Mouse (Mus musculus) thymus, postnatal 10 days (tissue): ENCODE results near the gene Ctc1.
"Not testable (repeated sequence)": the region's sequence is repeated elsewhere in the genome, so short reads cannot be mapped to it uniquely, and the experiment has no call there.

Experiments
- DNase-seq, 2 experiments: peaks; one replicate each; pipeline ENCODE4 v3.0.0; 2021; ENCODE audit warnings: low spot score in 2 of 2

Gene Ctc1

GRCm38 (mm10) chr11:69015644-69016441 is at the start of gene Ctc1:
TSS of gene Ctc1 (plus strand) at chr11:69015911.
- peak; percentile 86 to 87 for DNase-seq

GRCm38 (mm10) chr11:68966554-68966953 is 49.2 kb upstream of the Ctc1 start:
- DNase-seq: no peak

GRCm38 (mm10) chr11:68967337-68968282 is 48.1 kb upstream of the Ctc1 start, which contains the start of gene Slc25a35:
TSS of gene Slc25a35 (plus strand) at chr11:68968131.
- DNase-seq: peak; percentile 86 to 87

- no peak for DNase-seq
Measured at GRCm38 (mm10) chr11:68968752-68969151, 47.0 kb upstream of the Ctc1 start.

GRCm38 (mm10) chr11:68970232-68970631 is 45.5 kb upstream of the Ctc1 start:
- no peak for DNase-seq

- DNase-seq: peak; percentile 58 to 68
Measured at GRCm38 (mm10) chr11:68973250-68974058, 42.3 kb upstream of the Ctc1 start.

- DNase-seq: no peak
Measured at GRCm38 (mm10) chr11:68974059-68974450, 41.7 kb upstream of the Ctc1 start.

GRCm38 (mm10) chr11:68975085-68975484 is 40.6 kb upstream of the Ctc1 start, which contains the start of gene Rangrf:
TSS of gene Rangrf (minus strand) at chr11:68975185.
- no peak for DNase-seq

GRCm38 (mm10) chr11:68975601-68976000 is 40.1 kb upstream of the Ctc1 start:
- DNase-seq: no peak

GRCm38 (mm10) chr11:68979320-68979733 is 36.4 kb upstream of the Ctc1 start:
- DNase-seq: no peak

- DNase-seq: no peak
Measured at GRCm38 (mm10) chr11:68980919-68981318, 34.8 kb upstream of the Ctc1 start.

- DNase-seq: peak; percentile 60 to 80
Measured at GRCm38 (mm10) chr11:68982639-68983369, 32.9 kb upstream of the Ctc1 start.

- no peak for DNase-seq
Measured at GRCm38 (mm10) chr11:68987365-68987882, 28.3 kb upstream of the Ctc1 start.

- DNase-seq: no peak
Measured at GRCm38 (mm10) chr11:68988341-68988740, 27.4 kb upstream of the Ctc1 start.

- no peak for DNase-seq
Measured at GRCm38 (mm10) chr11:68993122-68993521, 22.6 kb upstream of the Ctc1 start.

- no peak for DNase-seq
Measured at GRCm38 (mm10) chr11:68994377-68994776, 21.3 kb upstream of the Ctc1 start.

GRCm38 (mm10) chr11:68997080-68997479 is 18.6 kb upstream of the Ctc1 start:
- no peak for DNase-seq

GRCm38 (mm10) chr11:69002782-69003181 is 12.9 kb upstream of the Ctc1 start:
- not testable (repeated sequence) for DNase-seq

GRCm38 (mm10) chr11:69003592-69003991 is 12.1 kb upstream of the Ctc1 start:
- DNase-seq: no peak

GRCm38 (mm10) chr11:69005193-69005592 is 10.5 kb upstream of the Ctc1 start:
- DNase-seq: no peak

- DNase-seq: not testable (repeated sequence)
Measured at GRCm38 (mm10) chr11:69006575-69006974, 9.1 kb upstream of the Ctc1 start.
